Mouse (Mus musculus) c-Kit-negative CD71-positive TER-119-positive erythroid progenitor cells, embryonic 14.5 days (primary cell): Measurements from ENCODE around the gene Ly6g6c.
A peak's percentile ranks its signal among the peaks of the same experiment; 100 is the strongest.

ENCODE experiments used
- DNase-seq: peaks from one replicate; pipeline ENCODE4 v3.0.0-alpha.2; 2013; ENCODE audit warnings: low read depth, low spot score

Gene Ly6g6c

GRCm38 (mm10) chr17:35082841-35083576 is 17.8 kb downstream of the Ly6g6c start:
- no peak for DNase-seq

- DNase-seq, result no peak
These were observed 18.8 kb downstream of the Ly6g6c start for GRCm38 (mm10) chr17:35083929-35084497.

GRCm38 (mm10) chr17:35085208-35085865 is 20.1 kb downstream of the Ly6g6c start, which contains the start of gene Ly6g6f:
Gene Ly6g6f (minus strand): TSS chr17:35085610.
- DNase-seq, result no peak

- DNase-seq, result no peak
These were observed 23.0 kb downstream of the Ly6g6c start for GRCm38 (mm10) chr17:35088151-35088550.

- DNase-seq, result peak; percentile 88
These were observed 23.8 kb downstream of the Ly6g6c start, which contains the start of gene Abhd16a for GRCm38 (mm10) chr17:35088825-35089644. Gene Abhd16a (plus strand): TSS chr17:35089263.

GRCm38 (mm10) chr17:35090166-35090932 is 25.2 kb downstream of the Ly6g6c start:
- DNase-seq, result peak; percentile 44

GRCm38 (mm10) chr17:35092403-35093198 is 27.4 kb downstream of the Ly6g6c start:
- DNase-seq, result no peak

GRCm38 (mm10) chr17:35094475-35095365 is 29.5 kb downstream of the Ly6g6c start:
- DNase-seq, result no peak

- no peak for DNase-seq
These were observed 31.4 kb downstream of the Ly6g6c start for GRCm38 (mm10) chr17:35096597-35096996.

- DNase-seq, result no peak
These were observed 32.0 kb downstream of the Ly6g6c start for GRCm38 (mm10) chr17:35097164-35097655.

GRCm38 (mm10) chr17:35100196-35100765 is 35.1 kb downstream of the Ly6g6c start:
- no peak for DNase-seq

- no peak for DNase-seq
These were observed 36.0 kb downstream of the Ly6g6c start for GRCm38 (mm10) chr17:35101161-35101560.

GRCm38 (mm10) chr17:35102299-35102698 is 37.1 kb downstream of the Ly6g6c start:
- DNase-seq, result no peak

GRCm38 (mm10) chr17:35103221-35103690 is 38.1 kb downstream of the Ly6g6c start:
- no peak for DNase-seq

GRCm38 (mm10) chr17:35104079-35104478 is 38.9 kb downstream of the Ly6g6c start:
- no peak for DNase-seq

GRCm38 (mm10) chr17:35104754-35105153 is 39.6 kb downstream of the Ly6g6c start:
- DNase-seq, result no peak

GRCm38 (mm10) chr17:35105740-35106389 is 40.7 kb downstream of the Ly6g6c start:
- DNase-seq, result no peak

GRCm38 (mm10) chr17:35106522-35106921 is 41.3 kb downstream of the Ly6g6c start:
- DNase-seq, result no peak
